Mouse (Mus musculus) MEL (cell line): ENCODE measurements around the gene Magi2. TPM values are rescaled to one million over a fixed set of nuclear protein-coding genes. Genes with fewer than 3 reads are reported as not detected.
A peak's percentile ranks its signal among the peaks of the same experiment; 100 is the strongest.
"Not testable (repeated sequence)": the region's sequence is repeated elsewhere in the genome, so short reads cannot be mapped to it uniquely, and the experiment has no call there.

ENCODE experiments used
- DNase-seq: peaks from one replicate; pipeline ENCODE4 v3.0.0; 2011; ENCODE audit warnings: low read depth, low spot score
- H3K27ac ChIP-seq: 2 replicates; pipeline ENCODE4 v1.5.1; 2012; ENCODE audit warnings: low read depth, mild to moderate bottlenecking, control low read depth, low read length, moderate library complexity; ENCODE audit not compliant: control insufficient read depth
- H3K27me3 ChIP-seq, 2 experiments: fragments of 150-350 bp in 1 of 2; sonication (generic) in 1 of 2; 2 replicates each; pipeline ENCODE4 v1.6.1; 2012; ENCODE audit warnings: low read length in 2 of 2, mild to moderate bottlenecking in 2 of 2, improper control_type of control experiment in 1 of 2, moderate library complexity in 1 of 2; ENCODE audit not compliant: insufficient read depth in 2 of 2, control insufficient read depth in 1 of 2
- H3K36me3 ChIP-seq, 2 experiments: 2 replicates each; pipeline ENCODE4 v1.6.1; 2012 to 2014; ENCODE audit warnings: low read length in 2 of 2, improper control_type of control experiment in 1 of 2, inconsistent platforms in 1 of 2, mild to moderate bottlenecking in 1 of 2; ENCODE audit not compliant: insufficient read depth in 2 of 2, control insufficient read depth in 1 of 2
- H3K4me1 ChIP-seq, 2 experiments: fragments of 150-350 bp in 1 of 2; sonication (generic) in 1 of 2; 2 replicates each; pipeline ENCODE4 v1.6.1; 2012; ENCODE audit warnings: low read length in 2 of 2, improper control_type of control experiment in 1 of 2, mild to moderate bottlenecking in 1 of 2; ENCODE audit not compliant: insufficient read depth in 2 of 2, control insufficient read depth in 1 of 2
- H3K4me3 ChIP-seq, 2 experiments: fragments of 150-350 bp in 1 of 2; sonication (generic) in 1 of 2; 2 replicates each; pipeline ENCODE4 v1.5.1; 2012; ENCODE audit warnings: low read depth in 2 of 2, low read length in 2 of 2, mild to moderate bottlenecking in 2 of 2, moderate library complexity in 2 of 2, control low read depth in 1 of 2, improper control_type of control experiment in 1 of 2; ENCODE audit not compliant: control insufficient read depth in 1 of 2, insufficient read depth in 1 of 2
- H3K79me2 ChIP-seq: 2 replicates; pipeline ENCODE4 v1.6.1; 2012; ENCODE audit warnings: mild to moderate bottlenecking, low read length, moderate library complexity; ENCODE audit not compliant: control insufficient read depth, poor library complexity, insufficient read depth
- H3K9ac ChIP-seq: 2 replicates; pipeline ENCODE4 v1.6.1; 2012; ENCODE audit warnings: low read depth, mild to moderate bottlenecking, control low read depth, low read length, moderate library complexity; ENCODE audit not compliant: control insufficient read depth, poor library complexity, severe bottlenecking
- H3K9me3 ChIP-seq: fragments of 150-350 bp; sonication (generic); replicated peaks from 2 replicates; pipeline ENCODE4 v1.6.1; 2012; ENCODE audit warnings: mild to moderate bottlenecking, low read length, improper control_type of control experiment, moderate library complexity; ENCODE audit not compliant: insufficient read depth
- EP300 ChIP-seq, 2 experiments: IDR thresholded peaks; 2 replicates each; pipeline ENCODE4 v1.6.1; 2011; ENCODE audit warnings: improper control_type of control experiment in 2 of 2, low read length in 2 of 2, low read depth in 1 of 2, mild to moderate bottlenecking in 1 of 2
- ETS1 ChIP-seq: IDR thresholded peaks from 2 replicates; pipeline ENCODE4 v1.6.1; 2012; ENCODE audit warnings: low read depth, mild to moderate bottlenecking, inconsistent platforms, low read length, improper control_type of control experiment, moderate library complexity
- GATA1 ChIP-seq: IDR thresholded peaks from 2 replicates; pipeline ENCODE4 v1.6.1; 2011; ENCODE audit warnings: low read depth, low read length, improper control_type of control experiment
- JUND ChIP-seq: IDR thresholded peaks from 2 replicates; pipeline ENCODE4 v1.6.1; 2011; ENCODE audit warnings: low read depth, mild to moderate bottlenecking, improper control_type of control experiment, low read length
- POLR2A ChIP-seq, 2 experiments: IDR thresholded peaks; 2 replicates each; pipeline ENCODE4 v1.6.1; 2011 to 2012; ENCODE audit warnings: low read length in 2 of 2, mild to moderate bottlenecking in 2 of 2, control low read depth in 1 of 2, improper control_type of control experiment in 1 of 2, low read depth in 1 of 2, moderate library complexity in 1 of 2; ENCODE audit not compliant: control insufficient read depth in 1 of 2, insufficient read depth in 1 of 2, poor library complexity in 1 of 2
- RCOR1 ChIP-seq: IDR thresholded peaks from 2 replicates; pipeline ENCODE4 v1.6.1; 2012; ENCODE audit warnings: low read depth, mild to moderate bottlenecking, inconsistent platforms, low read length, improper control_type of control experiment
- SIN3A ChIP-seq: IDR thresholded peaks from 2 replicates; pipeline ENCODE4 v1.6.1; 2012; ENCODE audit warnings: low read length, improper control_type of control experiment, inconsistent platforms
- SMC3 ChIP-seq: IDR thresholded peaks from 2 replicates; pipeline ENCODE4 v1.6.1; 2011; ENCODE audit warnings: low read depth, low read length, improper control_type of control experiment
- TBP ChIP-seq: IDR thresholded peaks from 2 replicates; pipeline ENCODE4 v1.8.0; 2011; ENCODE audit warnings: low read depth, low read length, improper control_type of control experiment
- TCF12 ChIP-seq: IDR thresholded peaks from 2 replicates; pipeline ENCODE4 v1.6.1; 2014; ENCODE audit warnings: low read depth, mild to moderate bottlenecking, inconsistent platforms, low read length, improper control_type of control experiment, moderate library complexity
- polyA plus RNA-seq, 2 experiments: library from polyadenylated mRNA; stranded (reverse) in 1 of 2; unstranded in 1 of 2; fragments of >175 nt in 1 of 2; fragments of >200 nt in 1 of 2; gene quantifications; 2 replicates each; pipeline versions ENCODE4 v1.2.1 to v1.2.4; 2012; ENCODE audit warnings: low replicate concordance in 2 of 2, low read depth in 1 of 2; ENCODE audit not compliant: insufficient read length in 2 of 2, insufficient read depth in 1 of 2, missing spikeins in 1 of 2
- total RNA-seq: library from RNA; depleted of rRNA; stranded (reverse); fragments of 300-350 nt; gene quantifications from 2 replicates; pipeline ENCODE4 v1.2.3, GENCODE M21; 2012

Magi2 gene
- total and polyA plus RNA-seq, 3 experiments = 0.46 to 0.47 TPM; not detected in 1

GRCm38 (mm10) chr5:20704886-20705285 lies 1478.0 kb downstream of the Magi2 start:
- TF ChIP-seq TBP (0 out of 2 replicates have a peak, but pooled peaks have one; percentile 12), SMC3 (no peak), EP300 (IDR thresholded peaks at IDR 0.05; ENCODE audit: low read depth in 1 of 2, low read length in 2 of 2) (0 out of 4 replicates have a peak, but pooled peaks of 1 of the 2 experiments have one; percentile 7), RCOR1 (peak; percentile 36; the same call in 1 of the 2 replicates)
- Histone ChIP-seq H3K27ac (peak overlapping the region; percentile 24; the same call in 1 of the 2 replicates), H3K9me3 (no peaks in the 10 kb centered on the region), H3K27me3 (no peaks in the 10 kb centered on the region), H3K9ac (peak overlapping the region; percentile 34; the same call in 1 of the 2 replicates), H3K36me3 (peaks cover 0 to 35% of the 10 kb centered on the region in 2 experiments; a peak in 2 of 4 replicates), H3K79me2 (peaks cover 5% of the 10 kb centered on the region; the same call in 1 of the 2 replicates), H3K4me1 (peaks cover 11 to 14% of the 10 kb centered on the region in 2 experiments; a peak in 3 of 4 replicates), H3K4me3 (peak overlapping the region; percentile 30 to 91)
- peak; percentile 64 for DNase-seq

- Histone ChIP-seq H3K4me3 (peak overlapping the region; percentile 19 to 47), H3K36me3 (peaks cover 0 to 40% of the 10 kb centered on the region in 2 experiments; a peak in 2 of 4 replicates), H3K4me1 (peaks cover 14 to 21% of the 10 kb centered on the region in 2 experiments), H3K27ac (peak overlapping the region; percentile 83)
- peak; percentile 80 for DNase-seq
- not testable (repeated sequence) for H3K27me3 ChIP-seq, H3K9me3 ChIP-seq, H3K79me2 ChIP-seq
- peak; percentile 54 for TF ChIP-seq GATA1
- TF ChIP-seq ETS1 = 0 out of 2 replicates have a peak, but pooled peaks have one; percentile 28
- peak in 1 of 2 experiments; percentile 52; a peak in 3 of 4 replicates for TF ChIP-seq EP300 (IDR thresholded peaks at IDR 0.05; ENCODE audit: low read depth in 1 of 2, low read length in 2 of 2)
- TF ChIP-seq POLR2A (IDR thresholded peaks at IDR 0.05; ENCODE audit: control insufficient read depth in 1 of 2, insufficient read depth in 1 of 2, low read depth in 1 of 2, low read length in 2 of 2, poor library complexity in 1 of 2) = peak in 1 of 2 experiments; percentile 49; a peak in 2 of 4 replicates
- peak; percentile 59 for TF ChIP-seq TBP
- TF ChIP-seq, all 39 proteins: peak for 5; not testable (repeated sequence) for 34
- H3K9ac ChIP-seq = peak overlapping the region; percentile 40
Measured at GRCm38 (mm10) chr5:20706322-20707282, 1479.8 kb downstream of the Magi2 start.

GRCm38 (mm10) chr5:20710845-20711244 lies 1484.0 kb downstream of the Magi2 start:
- H3K27me3 ChIP-seq, H3K4me3 ChIP-seq, H3K9ac ChIP-seq, H3K9me3 ChIP-seq, H3K79me2 ChIP-seq: not testable (repeated sequence)
- DNase-seq = peak; percentile 72
- TF ChIP-seq ETS1 (peak; percentile 59), GATA1 (peak; percentile 70), TBP (peak; percentile 50; the same call in 1 of the 2 replicates), TCF12 (0 out of 2 replicates have a peak, but pooled peaks have one; percentile 8), JUND (peak; percentile 70; the same call in 1 of the 2 replicates), SIN3A (peak; percentile 40; the same call in 1 of the 2 replicates), RCOR1 (0 out of 2 replicates have a peak, but pooled peaks have one; percentile 38), EP300 (IDR thresholded peaks at IDR 0.05; ENCODE audit: low read depth in 1 of 2, low read length in 2 of 2) (peak; percentile 83)
- H3K4me1 ChIP-seq = peaks cover 11 to 18% of the 10 kb centered on the region in 2 experiments
- peaks cover 0 to 30% of the 10 kb centered on the region in 2 experiments; a peak in 2 of 4 replicates for H3K36me3 ChIP-seq
- peak overlapping the region; percentile 68 for H3K27ac ChIP-seq

- not testable (repeated sequence) for H3K79me2 ChIP-seq, H3K27ac ChIP-seq, H3K4me3 ChIP-seq, DNase-seq, H3K27me3 ChIP-seq, H3K9me3 ChIP-seq, H3K4me1 ChIP-seq, H3K36me3 ChIP-seq, H3K9ac ChIP-seq
Measured at GRCm38 (mm10) chr5:20714619-20715018, 1487.8 kb downstream of the Magi2 start.

GRCm38 (mm10) chr5:20715980-20716379 lies 1489.1 kb downstream of the Magi2 start:
- not testable (repeated sequence) for H3K9ac ChIP-seq, H3K27ac ChIP-seq, H3K4me3 ChIP-seq, DNase-seq, H3K27me3 ChIP-seq, H3K9me3 ChIP-seq, H3K36me3 ChIP-seq, H3K79me2 ChIP-seq, H3K4me1 ChIP-seq
